Mouse (Mus musculus): ENCODE measurements at regions not wholly inside any gene's neighbourhood (a gene's known extent, or its start where the extent isn't known, plus 50 kb on each side); places are given as distances from the start of the nearest gene placed in this dataset.
A peak's percentile ranks its signal among the peaks of the same experiment; 100 is the strongest.

- H3K79me2 ChIP-seq (ENCODE audit: control insufficient read depth, insufficient read depth): no peaks in the 10 kb centered on the region
- TF ChIP-seq MAX (IDR thresholded peaks at IDR 0.05): no peak
- TF ChIP-seq CEBPB (IDR thresholded peaks at IDR 0.05; ENCODE audit: low read depth): no peak
- TF ChIP-seq MYOD1 (IDR thresholded peaks at IDR 0.05; ENCODE audit: control insufficient read depth, insufficient read length, low read depth): no peak
- TF ChIP-seq MYOG (IDR thresholded peaks at IDR 0.05; ENCODE audit: control insufficient read depth, extremely low read depth, insufficient read length): no peak
- no peak for TF ChIP-seq FOSL1 (IDR thresholded peaks at IDR 0.05; ENCODE audit: insufficient read depth, low read length, poor library complexity, severe bottlenecking)
- no peak for TF ChIP-seq CTCF (IDR thresholded peaks at IDR 0.05; ENCODE audit: control insufficient read depth, insufficient read depth, insufficient read length)
- no peak for TF ChIP-seq USF1 (IDR thresholded peaks at IDR 0.05; ENCODE audit: low read depth)
- H3K4me3 ChIP-seq (ENCODE audit: insufficient read depth, poor library complexity, severe bottlenecking): no peak overlapping the region
- no peaks in the 10 kb centered on the region for H3K27me3 ChIP-seq (ENCODE audit: control insufficient read depth, insufficient read depth, insufficient read length)
- no peaks in the 10 kb centered on the region for H3K79me3 ChIP-seq (ENCODE audit: low read depth)
- H3ac ChIP-seq (ENCODE audit: control insufficient read depth, insufficient read length, low read depth): no peak overlapping the region
- no peaks in the 10 kb centered on the region for H3K36me3 ChIP-seq (ENCODE audit: control insufficient read depth, insufficient read depth)
These were observed 137.2 kb upstream of the Slc24a5 start for GRCm38 (mm10) chr2:124930719-124931118.

GRCm38 (mm10) chr2:124932566-124932965 is 135.4 kb upstream of the Slc24a5 start:
- Histone ChIP-seq H3K27me3 (ENCODE audit: control insufficient read depth, insufficient read depth, insufficient read length) (no peaks in the 10 kb centered on the region), H3K4me3 (ENCODE audit: insufficient read depth, poor library complexity, severe bottlenecking) (no peak overlapping the region), H3K79me2 (ENCODE audit: control insufficient read depth, insufficient read depth) (no peaks in the 10 kb centered on the region), H3K36me3 (ENCODE audit: control insufficient read depth, insufficient read depth) (no peaks in the 10 kb centered on the region), H3K79me3 (ENCODE audit: low read depth) (no peaks in the 10 kb centered on the region), H3ac (ENCODE audit: control insufficient read depth, insufficient read length, low read depth) (no peak overlapping the region)
- TF ChIP-seq MYOD1 (IDR thresholded peaks at IDR 0.05; ENCODE audit: control insufficient read depth, insufficient read length, low read depth) (no peak), CTCF (IDR thresholded peaks at IDR 0.05; ENCODE audit: control insufficient read depth, insufficient read depth, insufficient read length) (no peak), MAX (IDR thresholded peaks at IDR 0.05) (no peak)

- Histone ChIP-seq H3K27me3 (ENCODE audit: control insufficient read depth, insufficient read depth, insufficient read length) (no peaks in the 10 kb centered on the region), H3ac (ENCODE audit: control insufficient read depth, insufficient read length, low read depth) (no peak overlapping the region), H3K36me3 (ENCODE audit: control insufficient read depth, insufficient read depth) (no peaks in the 10 kb centered on the region), H3K4me3 (ENCODE audit: insufficient read depth, poor library complexity, severe bottlenecking) (no peak overlapping the region), H3K79me2 (ENCODE audit: control insufficient read depth, insufficient read depth) (no peaks in the 10 kb centered on the region), H3K79me3 (ENCODE audit: low read depth) (no peaks in the 10 kb centered on the region)
- no peak for TF ChIP-seq MYOD1 (IDR thresholded peaks at IDR 0.05; ENCODE audit: control insufficient read depth, insufficient read length, low read depth)
- TF ChIP-seq FOSL1 (IDR thresholded peaks at IDR 0.05; ENCODE audit: insufficient read depth, low read length, poor library complexity, severe bottlenecking): peak; percentile 81
These were observed 134.0 kb upstream of the Slc24a5 start for GRCm38 (mm10) chr2:124933876-124934275.

- no peak overlapping the region for H3ac ChIP-seq (ENCODE audit: control insufficient read depth, insufficient read length, low read depth)
- TF ChIP-seq CEBPB (IDR thresholded peaks at IDR 0.05; ENCODE audit: low read depth) (no peak), MYOG (IDR thresholded peaks at IDR 0.05; ENCODE audit: control insufficient read depth, extremely low read depth, insufficient read length) (no peak), USF1 (IDR thresholded peaks at IDR 0.05; ENCODE audit: low read depth) (no peak), MYOD1 (IDR thresholded peaks at IDR 0.05; ENCODE audit: control insufficient read depth, insufficient read length, low read depth) (no peak), MAX (IDR thresholded peaks at IDR 0.05) (no peak), CTCF (IDR thresholded peaks at IDR 0.05; ENCODE audit: control insufficient read depth, insufficient read depth, insufficient read length) (no peak), FOSL1 (IDR thresholded peaks at IDR 0.05; ENCODE audit: insufficient read depth, low read length, poor library complexity, severe bottlenecking) (no peak)
These were observed 119.6 kb upstream of the Slc24a5 start for GRCm38 (mm10) chr2:124948263-124948781.

GRCm38 (mm10) chr2:124948812-124949211 is 119.1 kb upstream of the Slc24a5 start:
- Histone ChIP-seq H3K4me3 (ENCODE audit: insufficient read depth, poor library complexity, severe bottlenecking) (no peak overlapping the region), H3ac (ENCODE audit: control insufficient read depth, insufficient read length, low read depth) (no peak overlapping the region), H3K79me3 (ENCODE audit: low read depth) (no peaks in the 10 kb centered on the region), H3K79me2 (ENCODE audit: control insufficient read depth, insufficient read depth) (no peaks in the 10 kb centered on the region), H3K27me3 (ENCODE audit: control insufficient read depth, insufficient read depth, insufficient read length) (no peaks in the 10 kb centered on the region), H3K36me3 (ENCODE audit: control insufficient read depth, insufficient read depth) (no peaks in the 10 kb centered on the region)
- TF ChIP-seq FOSL1 (IDR thresholded peaks at IDR 0.05; ENCODE audit: insufficient read depth, low read length, poor library complexity, severe bottlenecking): no peak
- no peak for TF ChIP-seq CEBPB (IDR thresholded peaks at IDR 0.05; ENCODE audit: low read depth)
- no peak for TF ChIP-seq USF1 (IDR thresholded peaks at IDR 0.05; ENCODE audit: low read depth)
- TF ChIP-seq CTCF (IDR thresholded peaks at IDR 0.05; ENCODE audit: control insufficient read depth, insufficient read depth, insufficient read length): no peak
- no peak for TF ChIP-seq MAX (IDR thresholded peaks at IDR 0.05)
- TF ChIP-seq MYOD1 (IDR thresholded peaks at IDR 0.05; ENCODE audit: control insufficient read depth, insufficient read length, low read depth): no peak
- TF ChIP-seq MYOG (IDR thresholded peaks at IDR 0.05; ENCODE audit: control insufficient read depth, extremely low read depth, insufficient read length): no peak

More at GRCm38 (mm10) chr2:124948263-124948781, 119.6 kb upstream of the Slc24a5 start:
- H3K79me2 ChIP-seq (ENCODE audit: control insufficient read depth, insufficient read depth): no peaks in the 10 kb centered on the region
- no peak overlapping the region for H3K4me3 ChIP-seq (ENCODE audit: insufficient read depth, poor library complexity, severe bottlenecking)
- no peaks in the 10 kb centered on the region for H3K27me3 ChIP-seq (ENCODE audit: control insufficient read depth, insufficient read depth, insufficient read length)
- H3K36me3 ChIP-seq (ENCODE audit: control insufficient read depth, insufficient read depth): no peaks in the 10 kb centered on the region
- no peaks in the 10 kb centered on the region for H3K79me3 ChIP-seq (ENCODE audit: low read depth)

- Histone ChIP-seq H3K36me3 (ENCODE audit: control insufficient read depth, insufficient read depth) (no peaks in the 10 kb centered on the region), H3K79me3 (ENCODE audit: low read depth) (no peaks in the 10 kb centered on the region), H3K79me2 (ENCODE audit: control insufficient read depth, insufficient read depth) (no peaks in the 10 kb centered on the region), H3K27me3 (ENCODE audit: control insufficient read depth, insufficient read depth, insufficient read length) (no peaks in the 10 kb centered on the region), H3ac (ENCODE audit: control insufficient read depth, insufficient read length, low read depth) (no peak overlapping the region), H3K4me3 (ENCODE audit: insufficient read depth, poor library complexity, severe bottlenecking) (no peak overlapping the region)
- TF ChIP-seq MYOG (IDR thresholded peaks at IDR 0.05; ENCODE audit: control insufficient read depth, extremely low read depth, insufficient read length): no peak
- no peak for TF ChIP-seq USF1 (IDR thresholded peaks at IDR 0.05; ENCODE audit: low read depth)
- no peak for TF ChIP-seq MYOD1 (IDR thresholded peaks at IDR 0.05; ENCODE audit: control insufficient read depth, insufficient read length, low read depth)
- no peak for TF ChIP-seq MAX (IDR thresholded peaks at IDR 0.05)
- TF ChIP-seq FOSL1 (IDR thresholded peaks at IDR 0.05; ENCODE audit: insufficient read depth, low read length, poor library complexity, severe bottlenecking): no peak
- TF ChIP-seq CTCF (IDR thresholded peaks at IDR 0.05; ENCODE audit: control insufficient read depth, insufficient read depth, insufficient read length): no peak
- no peak for TF ChIP-seq CEBPB (IDR thresholded peaks at IDR 0.05; ENCODE audit: low read depth)
These were observed 115.7 kb upstream of the Slc24a5 start for GRCm38 (mm10) chr2:124952212-124952611.
